Mouse (Mus musculus): Measurements from ENCODE around the gene Lypd4. TPM values are rescaled to one million over a fixed set of nuclear protein-coding genes. Genes with fewer than 3 reads are reported as not detected.
A peak's percentile ranks its signal among the peaks of the same experiment; 100 is the strongest.
"Not testable (repeated sequence)": the region's sequence is repeated elsewhere in the genome, so short reads cannot be mapped to it uniquely, and the experiment has no call there.

Gene Lypd4
- polyA plus RNA-seq, 1 experiment from 2014 or later = not detected

- H3K9me3 ChIP-seq (ENCODE audit: control insufficient read depth, low read length) = no peaks in the 10 kb centered on the region
- DNase-seq (ENCODE audit: low spot score) (peak; percentile 63), ATAC-seq (ENCODE audit: insufficient number of reproducible peaks, low FRiP score, low TSS enrichment, low read depth) (no peak)
- peak within 1 kb of the TSS; percentile 74 for H3K9ac ChIP-seq (ENCODE audit: low read length)
- WGBS = 6% methylated on average over 48 of the region's 68 CpGs
- H3K36me3 ChIP-seq (ENCODE audit: control insufficient read depth, insufficient read depth, low read length) = no peaks in the 10 kb centered on the region
- H3K4me3 ChIP-seq (ENCODE audit: low read depth, low read length) = peak within 1 kb of the TSS; percentile 64
- no peaks in the 10 kb centered on the region for H3K27me3 ChIP-seq (ENCODE audit: control insufficient read depth, insufficient read depth, low read length)
- peak within 1 kb of the TSS; percentile 66 for H3K4me2 ChIP-seq (ENCODE audit: low read depth, severe bottlenecking)
- peaks cover 22% of the 10 kb centered on the region for H3K4me1 ChIP-seq (ENCODE audit: control insufficient read depth, insufficient read depth, low read length)
- peak within 1 kb of the TSS; percentile 70 for H3K27ac ChIP-seq (replicated peaks; ENCODE audit: low read depth, low read length)
Measured at GRCm38 (mm10) chr7:24902630-24903443, 33.1 kb upstream of the Lypd4 start, which contains the start of gene Arhgef1. Arhgef1 (plus strand) TSS chr7:24902912.

GRCm38 (mm10) chr7:24902264-24902629, 32.5 kb upstream of the Lypd4 start:
- H3K9me3 ChIP-seq (ENCODE audit: control insufficient read depth, low read length) = no peaks in the 10 kb centered on the region
- H3K36me3 ChIP-seq (ENCODE audit: control insufficient read depth, insufficient read depth, low read length) = no peaks in the 10 kb centered on the region
- H3K4me2 ChIP-seq (ENCODE audit: low read depth, severe bottlenecking) = peak overlapping the region; percentile 66
- peak overlapping the region; percentile 70 for H3K27ac ChIP-seq (replicated peaks; ENCODE audit: low read depth, low read length)
- H3K4me3 ChIP-seq (ENCODE audit: low read depth, low read length) = peak overlapping the region; percentile 64
- H3K4me1 ChIP-seq (ENCODE audit: control insufficient read depth, insufficient read depth, low read length) = peaks cover 19% of the 10 kb centered on the region
- 46% methylated on average over 2 of the region's 2 CpGs for WGBS
- DNase-seq (ENCODE audit: low spot score) (no peak), ATAC-seq (ENCODE audit: insufficient number of reproducible peaks, low FRiP score, low TSS enrichment, low read depth) (no peak)
- H3K9ac ChIP-seq (ENCODE audit: low read length) = peak overlapping the region; percentile 74
- H3K27me3 ChIP-seq (ENCODE audit: control insufficient read depth, insufficient read depth, low read length) = no peaks in the 10 kb centered on the region

GRCm38 (mm10) chr7:24901842-24902241, 32.1 kb upstream of the Lypd4 start:
- no peak overlapping the region for H3K4me3 ChIP-seq (ENCODE audit: low read depth, low read length)
- peaks cover 15% of the 10 kb centered on the region for H3K4me1 ChIP-seq (ENCODE audit: control insufficient read depth, insufficient read depth, low read length)
- peak overlapping the region; percentile 24; the same call in 1 of the 2 replicates for H3K9ac ChIP-seq (ENCODE audit: low read length)
- H3K27me3 ChIP-seq (ENCODE audit: control insufficient read depth, insufficient read depth, low read length) = no peaks in the 10 kb centered on the region
- 58% methylated on average over 1 of the region's 1 CpGs for WGBS
- H3K9me3 ChIP-seq (ENCODE audit: control insufficient read depth, low read length) = no peaks in the 10 kb centered on the region
- DNase-seq (ENCODE audit: low spot score) (no peak), ATAC-seq (ENCODE audit: insufficient number of reproducible peaks, low FRiP score, low TSS enrichment, low read depth) (no peak)
- no peaks in the 10 kb centered on the region for H3K36me3 ChIP-seq (ENCODE audit: control insufficient read depth, insufficient read depth, low read length)
- no peak overlapping the region for H3K27ac ChIP-seq (replicated peaks; ENCODE audit: low read depth, low read length)
- H3K4me2 ChIP-seq (ENCODE audit: low read depth, severe bottlenecking) = peak overlapping the region; percentile 66; the same call in 1 of the 2 replicates

GRCm38 (mm10) chr7:24901114-24901513, 31.4 kb upstream of the Lypd4 start:
- H3K9me3 ChIP-seq (ENCODE audit: control insufficient read depth, low read length) = no peaks in the 10 kb centered on the region
- H3K4me3 ChIP-seq (ENCODE audit: low read depth, low read length) = no peak overlapping the region
- no peak overlapping the region for H3K4me2 ChIP-seq (ENCODE audit: low read depth, severe bottlenecking)
- no peaks in the 10 kb centered on the region for H3K27me3 ChIP-seq (ENCODE audit: control insufficient read depth, insufficient read depth, low read length)
- H3K4me1 ChIP-seq (ENCODE audit: control insufficient read depth, insufficient read depth, low read length) = peaks cover 7% of the 10 kb centered on the region; the same call in 1 of the 2 replicates
- H3K27ac ChIP-seq (replicated peaks; ENCODE audit: low read depth, low read length) = no peak overlapping the region
- WGBS = 80% methylated on average over 6 of the region's 6 CpGs
- no peak overlapping the region for H3K9ac ChIP-seq (ENCODE audit: low read length)
- H3K36me3 ChIP-seq (ENCODE audit: control insufficient read depth, insufficient read depth, low read length) = no peaks in the 10 kb centered on the region
- no peak for ATAC-seq (ENCODE audit: insufficient number of reproducible peaks, low FRiP score, low TSS enrichment, low read depth)
- DNase-seq (ENCODE audit: low spot score) = no peak

- no peaks in the 10 kb centered on the region for H3K27me3 ChIP-seq (ENCODE audit: control insufficient read depth, insufficient read depth, low read length)
- H3K27ac ChIP-seq (replicated peaks; ENCODE audit: low read depth, low read length) = no peak overlapping the region
- no peak for DNase-seq (ENCODE audit: low spot score)
- no peak overlapping the region for H3K9ac ChIP-seq (ENCODE audit: low read length)
- H3K36me3 ChIP-seq (ENCODE audit: control insufficient read depth, insufficient read depth, low read length) = no peaks in the 10 kb centered on the region
- H3K9me3 ChIP-seq (ENCODE audit: control insufficient read depth, low read length) = no peaks in the 10 kb centered on the region
- H3K4me1 ChIP-seq (ENCODE audit: control insufficient read depth, insufficient read depth, low read length) = 0 out of 2 replicates have a peak, but pooled peaks cover 4% of the 10 kb centered on the region
- H3K4me2 ChIP-seq (ENCODE audit: low read depth, severe bottlenecking) = no peak overlapping the region
- no peak overlapping the region for H3K4me3 ChIP-seq (ENCODE audit: low read depth, low read length)
- 77% methylated on average over 5 of the region's 5 CpGs for WGBS
- ATAC-seq (ENCODE audit: insufficient number of reproducible peaks, low FRiP score, low TSS enrichment, low read depth) = no peak
Measured at GRCm38 (mm10) chr7:24897959-24898358, 28.2 kb upstream of the Lypd4 start.

- H3K4me1 ChIP-seq (ENCODE audit: control insufficient read depth, insufficient read depth, low read length) = 0 out of 2 replicates have a peak, but pooled peaks cover 1% of the 10 kb centered on the region
- no peak within 1 kb of the TSS for H3K27ac ChIP-seq (replicated peaks; ENCODE audit: low read depth, low read length)
- no peak within 1 kb of the TSS for H3K9ac ChIP-seq (ENCODE audit: low read length)
- H3K9me3 ChIP-seq (ENCODE audit: control insufficient read depth, low read length) = no peaks in the 10 kb centered on the region
- no peak for ATAC-seq (ENCODE audit: insufficient number of reproducible peaks, low FRiP score, low TSS enrichment, low read depth)
- no peak within 1 kb of the TSS for H3K4me2 ChIP-seq (ENCODE audit: low read depth, severe bottlenecking)
- no peaks in the 10 kb centered on the region for H3K36me3 ChIP-seq (ENCODE audit: control insufficient read depth, insufficient read depth, low read length)
- H3K27me3 ChIP-seq (ENCODE audit: control insufficient read depth, insufficient read depth, low read length) = no peaks in the 10 kb centered on the region
- DNase-seq (ENCODE audit: low spot score) = no peak
- no peak within 1 kb of the TSS for H3K4me3 ChIP-seq (ENCODE audit: low read depth, low read length)
- 64% methylated on average over 12 of the region's 12 CpGs for WGBS
Measured at GRCm38 (mm10) chr7:24897224-24897623, 27.5 kb upstream of the Lypd4 start, which contains the start of gene Cd79a. Cd79a (plus strand) TSS chr7:24897381.

GRCm38 (mm10) chr7:24896269-24896668, 26.5 kb upstream of the Lypd4 start:
- DNase-seq (ENCODE audit: low spot score) = no peak

GRCm38 (mm10) chr7:24895749-24896148, 26.0 kb upstream of the Lypd4 start:
- not testable (repeated sequence) for H3K4me1 ChIP-seq (ENCODE audit: control insufficient read depth, insufficient read depth, low read length); H3K36me3 ChIP-seq (ENCODE audit: control insufficient read depth, insufficient read depth, low read length); ATAC-seq (ENCODE audit: insufficient number of reproducible peaks, low FRiP score, low TSS enrichment, low read depth); H3K4me2 ChIP-seq (ENCODE audit: low read depth, severe bottlenecking); H3K9me3 ChIP-seq (ENCODE audit: control insufficient read depth, low read length); DNase-seq (ENCODE audit: low spot score); H3K9ac ChIP-seq (ENCODE audit: low read length); H3K4me3 ChIP-seq (ENCODE audit: low read depth, low read length); H3K27me3 ChIP-seq (ENCODE audit: control insufficient read depth, insufficient read depth, low read length); H3K27ac ChIP-seq (replicated peaks; ENCODE audit: low read depth, low read length)
- WGBS = 88% methylated on average over 2 of the region's 2 CpGs

More at GRCm38 (mm10) chr7:24896269-24896668, 26.5 kb upstream of the Lypd4 start:
- Histone ChIP-seq H3K9ac (ENCODE audit: low read length) (no peak overlapping the region), H3K4me2 (ENCODE audit: low read depth, severe bottlenecking) (no peak overlapping the region), H3K27me3 (ENCODE audit: control insufficient read depth, insufficient read depth, low read length) (no peaks in the 10 kb centered on the region), H3K36me3 (ENCODE audit: control insufficient read depth, insufficient read depth, low read length) (no peaks in the 10 kb centered on the region), H3K9me3 (ENCODE audit: control insufficient read depth, low read length) (no peaks in the 10 kb centered on the region), H3K4me1 (ENCODE audit: control insufficient read depth, insufficient read depth, low read length) (no peaks in the 10 kb centered on the region), H3K27ac (replicated peaks; ENCODE audit: low read depth, low read length) (no peak overlapping the region), H3K4me3 (ENCODE audit: low read depth, low read length) (no peak overlapping the region)
- WGBS = 83% methylated on average over 8 of the region's 8 CpGs
- ATAC-seq (ENCODE audit: insufficient number of reproducible peaks, low FRiP score, low TSS enrichment, low read depth) = no peak
